21 mouse cellular contexts compared by ENCODE assay signal in the genomic region with DNA sequence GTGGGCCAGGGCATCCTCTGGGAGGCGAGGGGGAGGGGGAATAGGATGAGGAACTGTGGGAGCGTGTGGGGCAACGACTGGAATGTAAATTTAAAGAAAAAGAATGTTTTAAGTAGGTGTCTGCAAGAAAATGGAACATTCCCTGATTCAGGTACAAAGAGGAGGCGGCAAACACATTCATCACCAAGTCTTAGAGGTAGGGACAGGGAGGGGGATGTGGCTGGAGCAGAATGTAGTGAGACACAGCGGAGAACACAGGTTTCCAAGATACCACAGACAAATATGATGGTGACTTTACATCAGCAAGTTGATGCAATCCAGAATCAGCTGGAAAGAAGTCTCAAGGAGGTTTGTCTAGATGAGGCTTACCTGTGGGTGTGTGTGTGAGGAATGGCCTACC.
DNase-seq lines count a peak whose midpoint lies in the region; ATAC-seq lines count a peak whose summit lies in the region.
"Had no signal": no experiment of that assay in that cellular context is flagged by ENCODE, and none has a peak within 500 bp of the region (broad histone marks: within the 10 kb centered on the region; RNA-seq: fewer than 3 reads in every experiment).

No protein-coding gene starts in this region.

- no peak for DNase-seq in frontal cortex, postnatal 25 days (ENCODE audit: low spot score in 2 of 2)
- DNase-seq in left cerebral cortex, postnatal 25 days (ENCODE audit: low spot score in 2 of 2), result peak; percentile 20 to 62
- DNase-seq in left cerebral cortex, postnatal 10 days (ENCODE audit: extremely low spot score in 1 of 2, low spot score in 2 of 2), result no peak
- peak; percentile 39 for DNase-seq in right cerebral cortex, postnatal 25 days
- DNase-seq in right cerebral cortex, postnatal 4 days, result no peak
- no peak for DNase-seq in midbrain, embryonic 10.5 days (ENCODE audit: low spot score)
- DNase-seq: adrenal gland, adult 8-10 months; adrenal gland, postnatal 36 days; B cell, adult 2 months; cerebellum, adult 11 months; cerebellum, adult 8-10 months; cerebellum, postnatal 14 days; gastrocnemius, postnatal 14 days; heart, postnatal 36 days had no signal

- no peak overlapping the region for H3K27ac ChIP-seq in midbrain, embryonic 10.5 days (replicated peaks)
- H3K27ac ChIP-seq: embryonic facial prominence, embryonic 12.5 days; forebrain, embryonic 15.5 days; hindbrain, embryonic 15.5 days had no signal

- no peaks in the 10 kb centered on the region for H3K36me3 ChIP-seq in midbrain, embryonic 10.5 days
- H3K36me3 ChIP-seq: embryonic facial prominence, embryonic 12.5 days; forebrain, embryonic 15.5 days; G1E; heart, embryonic 12.5 days; hindbrain, embryonic 15.5 days had no signal

- 81% methylated on average over 5 of the region's 5 CpGs for WGBS in midbrain, embryonic 10.5 days

- H3K27me3 ChIP-seq in midbrain, embryonic 10.5 days (ENCODE audit: low read depth, poor library complexity, severe bottlenecking), result no peaks in the 10 kb centered on the region
- H3K27me3 ChIP-seq: embryonic facial prominence, embryonic 12.5 days; forebrain, embryonic 15.5 days; hindbrain, embryonic 15.5 days had no signal

- no peaks in the 10 kb centered on the region for H3K9me3 ChIP-seq in midbrain, embryonic 10.5 days (replicated peaks)
- H3K9me3 ChIP-seq: embryonic facial prominence, embryonic 12.5 days; forebrain, embryonic 15.5 days; heart, embryonic 12.5 days; hindbrain, embryonic 15.5 days had no signal

- peaks cover 4% of the 10 kb centered on the region; the same call in 1 of the 2 replicates for H3K4me1 ChIP-seq in midbrain, embryonic 10.5 days
- H3K4me1 ChIP-seq: hindbrain, embryonic 15.5 days had no signal

- intact Hi-C loops in left cerebral cortex, postnatal 25 days (cut with DNase I), result no loop called here
- intact Hi-C loops in left cerebral cortex, postnatal 10 days (cut with DNase I), result no loop called here

- no peak overlapping the region for H3K4me3 ChIP-seq in midbrain, embryonic 10.5 days
- H3K4me3 ChIP-seq: embryonic facial prominence, embryonic 12.5 days; forebrain, embryonic 15.5 days; heart, embryonic 12.5 days; hindbrain, embryonic 15.5 days had no signal

- ATAC-seq in frontal cortex, adult (ENCODE audit: low TSS enrichment), result peak; percentile 69
- ATAC-seq: CD4-positive, CD25-positive, alpha-beta regulatory T cell, adult 4 months; forebrain, embryonic 15.5 days had no signal

Comparison
In these comparisons a context has a peak if more than half of its experiments do, and no peak if none do; other contexts are left out.
1. DNase-seq: peak in left cerebral cortex, postnatal 25 days (2 of 2) and right cerebral cortex, postnatal 25 days (single experiment); none in frontal cortex, postnatal 25 days (0 of 2), left cerebral cortex, postnatal 10 days (0 of 2), right cerebral cortex, postnatal 4 days (single experiment) and midbrain, embryonic 10.5 days (single experiment).